Mouse (Mus musculus) ES-E14 (cell line): ENCODE data around the gene Pitx1. TPM values are rescaled to one million over a fixed set of nuclear protein-coding genes. Genes with fewer than 3 reads are reported as not detected.
A peak's percentile ranks its signal among the peaks of the same experiment; 100 is the strongest.

Experiments
- DNase-seq: peaks from one replicate; pipeline ENCODE4 v3.0.0-alpha.2; 2013; ENCODE audit warnings: low read depth, low spot score
- H3K27ac ChIP-seq: 2 replicates; pipeline ENCODE4 v1.5.1; 2012; ENCODE audit warnings: low read depth, mild to moderate bottlenecking, low read length, moderate library complexity, mixed read lengths; ENCODE audit not compliant: poor library complexity, insufficient read depth, severe bottlenecking
- H3K36me3 ChIP-seq: 2 replicates; pipeline ENCODE4 v1.6.1; 2012; ENCODE audit warnings: mild to moderate bottlenecking, low read length, moderate library complexity, mixed read lengths; ENCODE audit not compliant: control insufficient read depth, poor library complexity, insufficient read depth, severe bottlenecking
- H3K4me1 ChIP-seq, 2 experiments: fragments of 150-350 bp in 1 of 2; sonication (generic) in 1 of 2; 2 replicates each; pipeline ENCODE4 v1.6.1; 2012; ENCODE audit warnings: low read length in 2 of 2, mild to moderate bottlenecking in 1 of 2, mixed read lengths in 1 of 2; ENCODE audit not compliant: control insufficient read depth in 2 of 2, insufficient read depth in 2 of 2, poor library complexity in 1 of 2
- H3K4me3 ChIP-seq, 2 experiments: fragments of 150-350 bp in 1 of 2; sonication (generic) in 1 of 2; 2 replicates each; pipeline ENCODE4 v1.5.1; 2012; ENCODE audit warnings: low read length in 2 of 2, low read depth in 1 of 2, mild to moderate bottlenecking in 1 of 2, mixed read lengths in 1 of 2; ENCODE audit not compliant: insufficient read depth in 1 of 2, poor library complexity in 1 of 2, severe bottlenecking in 1 of 2
- H3K9ac ChIP-seq: 2 replicates; pipeline ENCODE4 v1.6.1; 2012; ENCODE audit warnings: low read depth, mild to moderate bottlenecking, low read length, mixed read lengths; ENCODE audit not compliant: poor library complexity, insufficient read depth, severe bottlenecking
- H3K9me3 ChIP-seq: fragments of 150-350 bp; sonication (generic); 2 replicates; pipeline ENCODE4 v1.6.1; 2012; ENCODE audit warnings: low read depth, mild to moderate bottlenecking, low read length; ENCODE audit not compliant: control insufficient read depth, insufficient read depth
- CHD2 ChIP-seq: IDR thresholded peaks from 2 replicates; pipeline ENCODE4 v1.6.1; 2014; ENCODE audit warnings: mild to moderate bottlenecking, low read depth, low read length, inconsistent platforms
- HCFC1 ChIP-seq: IDR thresholded peaks from 2 replicates; pipeline ENCODE4 v1.6.1; 2012; ENCODE audit warnings: low read length, inconsistent platforms, borderline replicate concordance; ENCODE audit not compliant: insufficient read depth
- MAFK ChIP-seq: IDR thresholded peaks from 2 replicates; pipeline ENCODE4 v1.6.1; 2014; ENCODE audit warnings: mild to moderate bottlenecking, low read depth, low read length, inconsistent platforms; ENCODE audit not compliant: insufficient read depth
- ZC3H11A ChIP-seq: IDR thresholded peaks from 2 replicates; pipeline ENCODE4 v1.6.1; 2012; ENCODE audit warnings: low read depth, mild to moderate bottlenecking, inconsistent platforms, low read length, borderline replicate concordance
- ZNF384 ChIP-seq: IDR thresholded peaks from 2 replicates; pipeline ENCODE4 v1.6.1; 2012; ENCODE audit warnings: low read depth, low read length, inconsistent platforms
- in situ Hi-C, 2 experiments: fragments of 600-800 bp; cut with MboI; formaldehyde crosslinking; loops; one replicate each; pipeline ENCODE4 v1.15.1; 2025; ENCODE audit warnings: low sequenced_read_pairs in 2 of 2, inconsistent platforms in 1 of 2; ENCODE audit not compliant: unreplicated experiment in 2 of 2
- total RNA-seq: library from RNA; depleted of rRNA; stranded (reverse); fragments of 300-350 nt; gene quantifications from 2 replicates; pipeline ENCODE4 v1.2.3, GENCODE M21; 2012

The Pitx1 gene
- total RNA-seq, 1 experiment, result 1.0 TPM

DNA sequence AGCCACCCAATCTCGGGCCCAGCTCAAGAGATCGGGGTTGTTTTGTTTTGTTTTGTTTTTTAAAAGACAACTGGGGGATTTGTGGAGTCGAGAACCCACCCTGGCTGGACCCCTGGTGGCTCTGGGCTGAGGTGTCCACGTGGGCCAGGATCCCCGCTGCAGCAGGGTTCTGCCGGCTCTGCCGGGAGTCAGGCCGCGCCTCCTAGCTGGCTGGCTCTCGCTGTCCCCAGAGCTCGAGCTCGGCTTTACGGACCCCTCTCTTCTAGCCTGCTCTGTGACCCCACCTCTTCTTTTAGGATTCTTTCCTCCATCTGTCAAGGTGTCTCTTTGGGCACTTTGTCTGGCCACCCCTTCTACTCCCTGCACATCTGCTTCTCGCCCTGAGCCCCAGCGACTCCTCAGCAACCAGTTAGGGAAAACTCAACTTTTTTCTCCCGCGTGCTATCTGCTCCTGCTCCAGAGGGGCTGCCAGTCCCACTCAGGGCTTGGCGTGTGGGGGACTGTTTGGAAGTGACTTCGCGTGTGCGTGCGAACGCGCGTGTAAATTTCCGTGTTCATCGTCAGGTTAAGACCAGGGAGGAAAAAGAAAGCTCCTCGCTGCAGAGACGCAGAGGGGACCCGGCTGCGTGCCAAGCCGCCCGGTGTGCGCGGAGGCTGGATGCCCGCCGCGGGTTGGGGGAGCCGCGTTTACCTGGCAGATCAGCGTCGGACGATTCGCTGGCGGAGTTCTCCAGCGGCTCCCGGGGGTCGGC, 5.7 kb downstream of the Pitx1 start:
- DNase-seq, result peak; percentile 16
- no peak for TF ChIP-seq ZC3H11A
- TF ChIP-seq HCFC1, result no peak
- TF ChIP-seq ZNF384, result no peak
- TF ChIP-seq CHD2, result no peak
- TF ChIP-seq MAFK, result no peak

DNA sequence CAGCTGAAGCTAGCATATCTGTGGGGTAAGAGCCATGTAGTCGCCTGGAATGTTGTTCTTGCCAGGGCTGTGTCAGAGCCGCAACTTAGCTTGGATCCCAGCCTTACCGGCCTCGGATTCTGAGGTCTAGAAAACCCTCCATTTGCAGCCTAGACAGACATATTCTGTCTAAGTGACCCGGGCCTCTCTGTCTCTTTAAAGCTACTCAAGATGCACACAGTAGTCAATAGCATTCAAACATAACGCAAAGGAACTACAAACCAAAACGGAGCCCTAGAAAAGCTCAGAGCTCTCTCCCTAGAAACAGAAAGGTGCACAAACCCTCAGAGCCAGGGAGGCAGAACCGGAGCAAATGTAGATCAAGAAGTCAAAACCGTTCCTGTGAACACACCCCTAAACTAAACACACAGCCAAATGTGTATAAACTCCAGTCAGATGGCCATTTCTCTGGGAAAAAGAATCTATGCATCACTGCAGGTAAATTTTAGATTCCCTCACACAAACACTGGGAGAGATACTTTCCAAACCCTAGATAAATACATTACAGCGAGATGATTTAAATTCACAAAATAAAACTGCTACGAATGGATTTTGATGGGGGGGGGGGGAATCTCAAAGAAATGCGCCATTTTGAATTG, 6.9 kb downstream of the Pitx1 start:
- Histone ChIP-seq H3K9ac (no peak overlapping the region), H3K27ac (no peak overlapping the region), H3K4me3 (no peak overlapping the region), H3K4me1 (peaks cover 0 to 3% of the 10 kb centered on the region in 2 experiments; a peak in 1 of 4 replicates), H3K9me3 (no peaks in the 10 kb centered on the region), H3K36me3 (no peaks in the 10 kb centered on the region)
- in situ Hi-C loops, result no loop called here
- peak; percentile 25 for DNase-seq
- TF ChIP-seq MAFK (no peak), ZC3H11A (no peak), ZNF384 (no peak), CHD2 (no peak), HCFC1 (no peak)

More for the DNA sequence above, 5.7 kb downstream of the Pitx1 start:
- no peak overlapping the region for H3K27ac ChIP-seq
- H3K36me3 ChIP-seq, result no peaks in the 10 kb centered on the region
- in situ Hi-C loops, result loop anchor here (5.0 to 10.0 kb wide), 2 partner anchors 395 to 422 kb away; partner anchors contain the start of gene Neurog1 (in 2 of the 2)
- H3K9me3 ChIP-seq, result no peaks in the 10 kb centered on the region
- peaks cover 0 to 3% of the 10 kb centered on the region in 2 experiments; a peak in 1 of 4 replicates for H3K4me1 ChIP-seq
- peak overlapping the region; percentile 37 to 50 for H3K4me3 ChIP-seq
- no peak overlapping the region for H3K9ac ChIP-seq

DNA sequence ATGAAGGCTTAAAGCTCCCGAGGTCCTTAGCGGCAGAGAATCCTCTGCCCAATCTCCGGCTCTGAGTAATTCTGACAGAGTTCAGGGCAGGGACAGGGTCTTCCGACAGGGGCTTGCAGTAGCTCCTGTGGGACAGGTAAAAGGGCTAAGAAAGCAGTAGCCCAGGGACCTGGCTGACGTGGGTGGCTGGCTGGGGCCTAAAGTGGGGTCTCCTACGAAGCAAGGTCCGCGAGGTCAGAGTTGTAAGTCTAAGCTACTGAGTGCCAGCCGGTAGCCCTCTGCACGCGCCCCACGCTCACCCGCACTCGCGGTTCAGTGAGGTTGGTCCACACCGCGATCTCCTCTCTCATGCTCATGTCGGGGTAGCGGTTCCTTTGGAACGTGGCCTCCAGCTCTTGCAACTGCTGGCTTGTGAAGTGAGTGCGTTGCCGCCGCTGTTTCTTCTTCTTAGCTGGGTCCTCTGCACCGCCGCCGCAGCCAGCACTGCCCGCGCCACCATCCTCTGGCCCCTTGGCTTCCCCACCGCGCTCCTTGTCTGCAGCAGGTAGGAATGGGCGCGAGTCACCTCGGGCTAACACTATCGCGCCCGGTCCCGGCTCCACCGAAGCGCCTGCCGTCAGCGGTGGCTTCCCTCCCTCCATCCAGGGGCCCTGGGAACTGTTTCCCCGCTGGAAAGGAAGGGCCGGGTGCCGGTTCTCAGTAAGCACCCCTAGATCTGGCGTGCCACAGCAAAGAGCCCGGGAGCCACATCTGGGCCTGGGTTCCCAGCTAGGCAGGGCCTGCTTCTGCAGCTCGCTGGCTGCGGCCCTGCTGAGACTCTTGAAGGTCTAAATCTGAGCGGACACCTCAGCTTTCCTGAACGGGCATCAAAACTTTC, 7.6 kb downstream of the Pitx1 start:
- peak; percentile 37 for DNase-seq
- H3K27ac ChIP-seq, result no peak overlapping the region

DNA sequence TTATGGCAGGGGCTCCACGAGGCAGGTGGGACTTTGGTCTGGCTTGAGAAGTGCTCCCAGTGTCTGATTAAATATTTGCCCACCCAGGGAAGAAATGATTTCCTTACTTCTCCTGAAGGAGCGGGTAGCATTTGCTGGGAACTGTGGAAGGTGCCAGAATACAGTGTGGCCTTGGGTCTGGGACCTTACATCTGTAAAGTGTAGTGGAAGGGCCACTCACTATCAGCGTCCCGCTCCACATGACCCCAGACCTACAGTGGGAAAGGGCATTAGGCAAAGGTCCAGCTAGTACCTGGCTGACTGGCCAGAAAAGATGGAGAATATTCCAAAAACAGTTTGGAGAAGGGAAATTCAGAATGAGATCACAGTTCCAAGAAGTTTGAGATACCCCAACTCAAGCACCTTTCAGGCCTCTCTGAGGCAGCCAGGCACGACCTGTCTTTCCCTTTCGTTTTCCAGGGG, 8.3 kb downstream of the Pitx1 start:
- TF ChIP-seq HCFC1, result no peak
- TF ChIP-seq CHD2, result no peak
- TF ChIP-seq ZC3H11A, result no peak
- no peak for TF ChIP-seq ZNF384
- no peak for TF ChIP-seq MAFK
- peaks cover 0 to 3% of the 10 kb centered on the region in 2 experiments; a peak in 1 of 4 replicates for H3K4me1 ChIP-seq
- H3K27ac ChIP-seq, result no peak overlapping the region
- peak; percentile 13 for DNase-seq
- no peaks in the 10 kb centered on the region for H3K36me3 ChIP-seq
- in situ Hi-C loops, result no loop called here
- no peak overlapping the region for H3K9ac ChIP-seq
- no peak overlapping the region for H3K4me3 ChIP-seq
- no peaks in the 10 kb centered on the region for H3K9me3 ChIP-seq

More for the DNA sequence above, 7.6 kb downstream of the Pitx1 start:
- no peaks in the 10 kb centered on the region for H3K36me3 ChIP-seq
- no peaks in the 10 kb centered on the region for H3K9me3 ChIP-seq
- in situ Hi-C loops, result no loop called here
- H3K4me3 ChIP-seq, result peak overlapping the region in 1 of 2 experiments; percentile 31; a peak in 1 of 4 replicates
- H3K9ac ChIP-seq, result no peak overlapping the region
- H3K4me1 ChIP-seq, result peaks cover 0 to 3% of the 10 kb centered on the region in 2 experiments; a peak in 1 of 4 replicates
- TF ChIP-seq MAFK (no peak), ZC3H11A (no peak), ZNF384 (no peak), CHD2 (no peak), HCFC1 (no peak)
